Mouse (Mus musculus): ENCODE results near the gene Lrpprc. TPM values are rescaled to one million over a fixed set of nuclear protein-coding genes. Genes with fewer than 3 reads are reported as not detected.

Gene Lrpprc
- total RNA-seq, 2 experiments from 2014 or later = 58.0 to 63.2 TPM

- no peak overlapping the region for H3K27ac ChIP-seq
- no peak for DNase-seq (ENCODE audit: low spot score in 2 of 2)
- no peak overlapping the region for H3K4me3 ChIP-seq
- TF ChIP-seq CTCF (conservative IDR thresholded peaks at IDR 0.05) = no peak
Measured at GRCm38 (mm10) chr17:84752286-84752685, 38.3 kb downstream of the Lrpprc start.

GRCm38 (mm10) chr17:84751630-84752191, 38.9 kb downstream of the Lrpprc start:
- H3K4me3 ChIP-seq = no peak overlapping the region
- DNase-seq (ENCODE audit: low spot score in 2 of 2) = no peak
- H3K27ac ChIP-seq = no peak overlapping the region
- no peak for TF ChIP-seq CTCF (conservative IDR thresholded peaks at IDR 0.05)

- Histone ChIP-seq H3K4me3 (no peak overlapping the region), H3K27ac (peak overlapping the region; percentile 60)
- DNase-seq (ENCODE audit: low spot score in 2 of 2) = no peak
- TF ChIP-seq CTCF (conservative IDR thresholded peaks at IDR 0.05) = no peak
Measured at GRCm38 (mm10) chr17:84750130-84750529, 40.5 kb downstream of the Lrpprc start.

- DNase-seq (ENCODE audit: low spot score in 2 of 2) = peak; percentile 25 to 44
- TF ChIP-seq CTCF (conservative IDR thresholded peaks at IDR 0.05) = no peak
- Histone ChIP-seq H3K4me3 (no peak overlapping the region; the same call in 1 of the 2 replicates), H3K27ac (peak overlapping the region; percentile 60)
Measured at GRCm38 (mm10) chr17:84749297-84749696, 41.3 kb downstream of the Lrpprc start.

- H3K27ac ChIP-seq = peak overlapping the region; percentile 60; the same call in 1 of the 2 replicates
- H3K4me3 ChIP-seq = no peak overlapping the region
- TF ChIP-seq CTCF (conservative IDR thresholded peaks at IDR 0.05) = no peak
- DNase-seq (ENCODE audit: low spot score in 2 of 2) = no peak
Measured at GRCm38 (mm10) chr17:84748152-84748682, 42.4 kb downstream of the Lrpprc start.

GRCm38 (mm10) chr17:84747212-84747611, 43.4 kb downstream of the Lrpprc start:
- Histone ChIP-seq H3K27ac (no peak overlapping the region), H3K4me3 (no peak overlapping the region)
- TF ChIP-seq CTCF (conservative IDR thresholded peaks at IDR 0.05) = no peak
- DNase-seq (ENCODE audit: low spot score in 2 of 2) = peak; percentile 19 to 23

- Histone ChIP-seq H3K4me3 (no peak overlapping the region), H3K27ac (no peak overlapping the region)
- no peak for DNase-seq (ENCODE audit: low spot score in 2 of 2)
- TF ChIP-seq CTCF (conservative IDR thresholded peaks at IDR 0.05) = no peak
Measured at GRCm38 (mm10) chr17:84745001-84745400, 45.6 kb downstream of the Lrpprc start.

GRCm38 (mm10) chr17:84744256-84744655, 46.3 kb downstream of the Lrpprc start:
- no peak for DNase-seq (ENCODE audit: low spot score in 2 of 2)
- H3K4me3 ChIP-seq = no peak overlapping the region
- no peak for TF ChIP-seq CTCF (conservative IDR thresholded peaks at IDR 0.05)

GRCm38 (mm10) chr17:84738073-84738797, 52.4 kb downstream of the Lrpprc start:
- DNase-seq (ENCODE audit: low spot score in 2 of 2) = no peak
- H3K4me3 ChIP-seq = no peak overlapping the region
- no peak overlapping the region for H3K27ac ChIP-seq
- TF ChIP-seq CTCF (conservative IDR thresholded peaks at IDR 0.05) = no peak

More at GRCm38 (mm10) chr17:84744256-84744655, 46.3 kb downstream of the Lrpprc start:
- H3K27ac ChIP-seq = no peak overlapping the region

- H3K27ac ChIP-seq = no peak overlapping the region
- TF ChIP-seq CTCF (conservative IDR thresholded peaks at IDR 0.05) = no peak
- no peak overlapping the region for H3K4me3 ChIP-seq
- no peak for DNase-seq (ENCODE audit: low spot score in 2 of 2)
Measured at GRCm38 (mm10) chr17:84736719-84737118, 53.9 kb downstream of the Lrpprc start.

GRCm38 (mm10) chr17:84732612-84733011, 58.0 kb downstream of the Lrpprc start:
- no peak overlapping the region for H3K4me3 ChIP-seq
- DNase-seq (ENCODE audit: low spot score in 2 of 2) = no peak
- no peak overlapping the region for H3K27ac ChIP-seq
- no peak for TF ChIP-seq CTCF (conservative IDR thresholded peaks at IDR 0.05)

GRCm38 (mm10) chr17:84731361-84731760, 59.2 kb downstream of the Lrpprc start:
- no peak overlapping the region for H3K27ac ChIP-seq
- TF ChIP-seq CTCF (conservative IDR thresholded peaks at IDR 0.05) = no peak
- H3K4me3 ChIP-seq = no peak overlapping the region
- DNase-seq (ENCODE audit: low spot score in 2 of 2) = no peak

- Histone ChIP-seq H3K4me3 (no peak overlapping the region), H3K27ac (no peak overlapping the region)
- no peak for DNase-seq (ENCODE audit: low spot score in 2 of 2)
- TF ChIP-seq CTCF (conservative IDR thresholded peaks at IDR 0.05) = no peak
Measured at GRCm38 (mm10) chr17:84729140-84729539, 61.4 kb downstream of the Lrpprc start.
